Mouse (Mus musculus): ENCODE measurements around the gene Ccl9. TPM values are rescaled to one million over a fixed set of nuclear protein-coding genes. Genes with fewer than 3 reads are reported as not detected.
"Not testable (repeated sequence)": the region's sequence is repeated elsewhere in the genome, so short reads cannot be mapped to it uniquely, and the experiment has no call there.

Ccl9 gene
- total RNA-seq, 2 experiments from 2014 or later, result 22.5 to 23.6 TPM

DNA sequence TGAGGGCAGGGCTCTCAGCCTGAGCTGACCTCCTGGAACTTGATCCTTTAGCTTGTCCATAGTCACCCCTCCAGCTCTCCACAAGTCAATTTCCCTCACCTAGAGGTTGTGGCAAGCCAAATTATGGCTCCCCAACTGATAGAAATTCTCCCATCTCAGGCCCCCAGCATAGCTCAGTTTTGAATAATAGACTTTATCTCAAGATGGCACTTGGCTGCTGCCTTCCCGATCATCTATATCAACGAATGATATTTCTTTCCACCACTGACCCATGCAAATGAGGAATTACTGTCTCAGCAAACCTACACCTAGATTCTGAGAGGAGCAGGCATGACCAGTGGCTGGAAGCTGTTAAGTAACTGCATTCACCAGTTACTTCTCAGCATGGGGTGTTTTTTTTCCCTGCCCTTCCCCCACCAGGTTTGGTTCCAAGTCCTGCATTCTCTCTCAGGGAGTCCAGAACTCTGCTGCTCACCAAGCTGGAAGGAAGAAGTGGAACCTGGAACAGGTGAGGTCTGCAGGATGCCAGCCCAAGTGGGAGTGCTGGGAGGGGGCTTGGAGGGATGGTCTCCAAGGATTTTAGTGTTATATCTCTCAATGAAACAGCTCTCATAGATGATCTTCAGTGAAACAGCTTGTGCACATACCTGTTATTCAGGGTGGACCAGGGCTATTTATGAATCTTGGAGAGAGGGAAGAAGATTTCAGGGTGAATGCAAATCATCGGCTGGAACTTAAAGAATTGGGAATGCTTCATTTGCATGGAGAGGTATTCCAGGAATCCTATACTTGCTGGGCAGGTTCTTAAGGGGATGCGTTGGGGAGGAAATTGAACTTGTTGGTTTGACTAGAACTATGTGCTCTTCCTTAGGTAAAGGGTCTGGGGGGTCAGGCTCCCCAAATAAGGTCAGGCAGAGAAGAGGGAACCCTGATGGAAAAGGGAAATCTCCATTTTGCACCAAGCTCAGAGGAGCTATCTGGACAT is 3.5 kb upstream of the Ccl9 start:
- no peak for ATAC-seq (replicated peaks; ENCODE audit: low FRiP score, poor library complexity, severe bottlenecking)

- no peak for ATAC-seq (replicated peaks; ENCODE audit: low FRiP score, poor library complexity, severe bottlenecking)
Measured at GRCm38 (mm10) chr11:83580699-83581232, 2.3 kb upstream of the Ccl9 start.

DNA sequence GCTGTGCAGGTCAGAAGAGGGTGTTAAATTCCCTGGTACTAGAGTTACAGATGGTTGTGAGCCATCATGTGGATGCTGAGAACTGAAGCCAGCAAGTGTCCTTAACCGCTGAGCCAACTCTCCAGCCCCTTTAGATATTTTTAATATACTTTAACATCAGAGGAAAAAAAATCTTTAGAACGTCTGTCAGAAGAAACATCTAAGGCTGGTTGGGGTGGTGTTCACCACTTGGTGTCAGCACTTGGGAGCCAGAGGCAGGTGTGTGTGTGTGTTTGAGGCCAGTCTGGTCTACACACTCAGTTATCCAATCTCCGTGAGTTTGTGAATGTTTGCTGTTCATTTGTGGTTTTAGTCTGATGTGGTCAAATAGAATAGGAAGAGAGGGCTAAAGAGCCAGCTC is 563 bp upstream of the Ccl9 start:
- no peak for ATAC-seq (replicated peaks; ENCODE audit: low FRiP score, poor library complexity, severe bottlenecking)

DNA sequence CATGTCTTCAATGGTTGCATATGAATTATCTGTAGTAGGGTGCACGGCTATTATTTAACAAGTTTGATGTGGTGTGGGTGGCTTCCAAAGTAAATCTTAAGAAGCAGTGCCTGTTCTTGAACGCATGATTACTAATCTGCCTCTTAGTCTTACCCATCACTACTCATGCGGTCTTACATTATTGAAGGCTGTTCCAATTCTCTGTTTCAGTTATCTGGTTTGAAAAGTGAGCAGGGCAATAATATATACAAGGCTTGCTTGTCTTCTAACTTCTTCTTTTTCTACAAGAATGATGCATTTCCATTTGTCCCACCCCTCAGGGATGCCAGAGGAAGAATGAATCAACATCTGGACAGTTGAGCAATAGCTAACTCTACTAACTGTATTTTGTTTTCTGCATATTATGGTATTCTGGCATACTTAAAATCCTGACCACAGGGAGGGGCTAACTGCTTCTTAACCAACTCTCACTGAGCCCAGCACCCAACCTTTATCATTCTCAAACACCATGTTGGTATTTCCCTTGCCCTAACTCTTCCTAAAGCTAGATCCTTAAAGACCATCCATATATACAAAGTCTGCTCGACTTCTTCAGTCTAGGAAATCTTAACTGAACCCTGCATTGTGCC is 1.4 kb downstream of the Ccl9 start:
- no peak for ATAC-seq (replicated peaks; ENCODE audit: low FRiP score, poor library complexity, severe bottlenecking)

DNA sequence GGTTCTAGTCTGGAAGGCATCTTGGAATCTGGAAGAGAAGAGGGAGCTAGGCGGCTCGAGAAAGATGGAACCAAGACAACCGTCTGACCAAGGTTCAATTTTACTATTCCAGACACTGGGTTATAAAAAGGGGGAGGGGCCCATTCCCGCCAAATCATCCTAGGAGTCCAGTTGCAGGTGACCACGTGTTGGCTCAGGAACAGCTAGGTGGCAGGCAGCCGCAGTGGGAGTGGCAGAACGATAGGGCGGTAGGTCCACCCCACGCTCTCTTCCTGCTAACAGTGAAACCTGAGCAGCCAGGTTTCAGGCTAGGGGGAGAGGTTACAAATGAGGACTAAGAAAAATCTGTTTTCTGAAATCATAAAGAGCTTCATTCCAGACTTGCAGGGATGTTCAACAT is 5.6 kb downstream of the Ccl9 start:
- no peak for ATAC-seq (replicated peaks; ENCODE audit: low FRiP score, poor library complexity, severe bottlenecking)

DNA sequence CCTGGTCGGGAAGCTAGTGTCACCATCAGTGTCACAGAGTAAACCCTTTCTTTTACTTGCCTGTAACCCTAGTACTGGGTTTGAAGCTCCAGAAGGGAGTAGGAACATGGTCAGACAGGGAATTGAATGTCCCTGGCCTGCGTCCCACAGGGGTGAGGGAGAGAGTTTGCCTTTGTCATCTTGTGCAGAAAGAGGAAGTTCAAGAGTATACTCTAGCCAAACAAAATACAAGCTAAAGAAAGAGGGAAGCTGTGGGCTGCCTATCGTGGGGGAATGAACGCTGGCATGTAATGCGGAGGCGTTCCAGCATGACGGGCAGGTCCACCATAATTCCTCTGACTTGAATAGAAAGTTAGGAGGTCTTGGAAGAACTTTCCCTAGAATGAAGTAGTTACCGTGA is 6.2 kb downstream of the Ccl9 start:
- ATAC-seq (replicated peaks; ENCODE audit: low FRiP score, poor library complexity, severe bottlenecking), result no peak

DNA sequence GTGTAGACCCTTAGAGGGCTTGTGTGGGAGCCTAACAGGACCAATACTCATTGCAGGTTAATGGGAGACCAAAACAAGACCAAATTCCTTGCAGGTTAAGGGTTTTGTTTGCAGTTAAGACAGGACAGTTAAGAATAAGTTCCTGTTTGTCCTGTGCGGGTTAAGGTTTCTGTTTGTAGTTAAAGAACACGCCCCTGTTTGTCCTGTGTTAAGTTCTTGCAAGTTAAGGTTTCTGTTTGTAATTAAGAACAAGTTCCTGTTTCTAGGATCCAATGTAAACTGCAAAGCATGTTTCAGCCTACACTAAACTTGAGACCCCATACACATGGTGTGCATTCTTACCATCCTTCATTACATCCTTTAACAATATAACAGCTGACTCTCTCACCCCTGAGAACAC is 8.2 kb downstream of the Ccl9 start:
- ATAC-seq (replicated peaks; ENCODE audit: low FRiP score, poor library complexity, severe bottlenecking), result no peak

DNA sequence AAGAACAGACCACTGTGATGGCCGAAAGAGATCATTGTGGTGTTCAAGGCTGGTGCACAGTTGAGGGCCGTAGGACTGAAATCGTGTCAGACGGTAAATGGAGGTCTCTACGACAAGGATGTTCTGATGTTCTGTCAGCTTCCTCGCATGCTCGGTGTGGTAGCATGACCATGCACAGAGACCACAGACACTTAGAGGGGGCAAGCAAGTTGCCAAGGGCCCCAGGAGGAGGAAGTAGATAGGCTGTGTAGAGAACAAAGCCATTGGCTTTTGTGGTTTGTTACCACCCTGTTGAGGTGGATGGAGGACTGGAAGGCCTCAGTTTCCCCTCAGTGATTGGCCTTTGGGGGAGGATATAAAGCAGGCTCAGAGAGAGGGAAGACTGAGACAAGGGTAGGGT is 9.2 kb downstream of the Ccl9 start:
- no peak for ATAC-seq (replicated peaks; ENCODE audit: low FRiP score, poor library complexity, severe bottlenecking)

- no peak; the same call in 1 of the 2 replicates for ATAC-seq (replicated peaks; ENCODE audit: low FRiP score, poor library complexity, severe bottlenecking)
Measured at GRCm38 (mm10) chr11:83568786-83569185, 9.7 kb downstream of the Ccl9 start.

- no peak for ATAC-seq (replicated peaks; ENCODE audit: low FRiP score, poor library complexity, severe bottlenecking)
Measured at GRCm38 (mm10) chr11:83568061-83568460, 10.4 kb downstream of the Ccl9 start.

DNA sequence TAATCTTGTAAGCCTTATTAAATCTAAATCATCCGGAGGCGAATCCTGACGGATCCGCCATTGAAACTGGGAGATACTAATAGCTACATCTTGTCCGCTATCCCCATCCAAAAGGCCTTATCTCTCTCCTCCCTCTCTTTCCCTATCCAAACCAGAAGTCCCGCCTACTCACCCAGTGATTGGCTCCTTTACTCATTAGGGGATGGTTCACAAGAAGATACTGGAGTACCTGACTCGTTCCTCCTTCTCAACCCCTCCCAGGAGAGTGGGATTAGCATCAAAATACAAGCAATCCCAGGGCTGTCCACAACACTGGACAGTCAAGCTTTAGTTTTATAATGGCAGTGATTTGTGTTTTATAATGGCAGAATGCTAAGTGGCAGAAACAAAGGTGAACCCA is 11.1 kb downstream of the Ccl9 start:
- no peak for ATAC-seq (replicated peaks; ENCODE audit: low FRiP score, poor library complexity, severe bottlenecking)

DNA sequence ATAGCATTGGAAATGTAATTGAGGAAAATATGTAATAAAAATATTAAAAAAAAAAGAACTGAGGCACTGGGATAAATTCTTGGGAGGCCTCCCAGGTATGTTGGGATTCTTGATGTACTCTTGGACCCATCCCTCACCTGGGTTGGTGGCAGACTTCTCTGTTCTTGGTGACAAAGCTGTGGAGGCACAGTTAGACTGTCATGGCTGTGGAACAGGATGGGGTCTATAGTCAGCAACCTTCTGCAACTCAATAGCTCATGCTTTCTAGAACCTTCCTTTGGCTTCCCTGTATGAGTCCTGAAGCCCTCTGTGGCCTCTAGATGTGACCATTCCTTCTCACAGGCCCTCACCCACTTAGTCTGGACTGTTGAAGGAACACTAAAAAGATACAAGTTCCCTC is 11.8 kb downstream of the Ccl9 start:
- ATAC-seq (replicated peaks; ENCODE audit: low FRiP score, poor library complexity, severe bottlenecking), result no peak

GRCm38 (mm10) chr11:83563754-83564153 is 14.7 kb downstream of the Ccl9 start:
- ATAC-seq (replicated peaks; ENCODE audit: low FRiP score, poor library complexity, severe bottlenecking), result no peak

DNA sequence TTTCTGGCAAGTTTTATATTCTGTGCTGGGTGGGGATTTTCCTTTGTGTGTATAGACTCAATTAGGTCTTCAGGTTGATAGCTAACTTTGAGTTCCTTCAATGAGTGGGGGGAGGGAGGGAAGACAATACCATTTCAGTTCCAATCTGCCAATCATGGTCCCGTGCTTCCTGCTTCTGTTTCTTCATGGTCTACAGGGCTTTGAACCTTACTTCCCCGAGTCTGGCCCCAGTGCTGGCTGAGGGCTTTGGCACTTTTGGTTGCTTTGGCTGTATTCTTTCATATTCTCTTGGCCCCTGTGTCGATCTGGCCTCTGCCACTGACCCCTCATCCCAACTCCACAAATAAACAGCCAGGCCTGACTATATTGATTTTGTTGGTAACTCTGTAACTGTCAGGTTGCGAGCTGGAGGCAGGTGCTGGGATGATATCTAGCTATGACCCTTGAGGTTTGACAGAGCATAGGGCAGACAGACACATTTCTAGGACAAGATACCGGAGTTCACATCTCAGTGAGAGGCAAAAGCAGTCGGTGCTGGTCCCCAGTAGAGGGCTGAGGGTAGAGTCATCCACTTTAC is 16.0 kb downstream of the Ccl9 start:
- ATAC-seq (replicated peaks; ENCODE audit: low FRiP score, poor library complexity, severe bottlenecking), result no peak

GRCm38 (mm10) chr11:83560405-83560804 is 18.0 kb downstream of the Ccl9 start:
- no peak for ATAC-seq (replicated peaks; ENCODE audit: low FRiP score, poor library complexity, severe bottlenecking)

- no peak for ATAC-seq (replicated peaks; ENCODE audit: low FRiP score, poor library complexity, severe bottlenecking)
Measured at GRCm38 (mm10) chr11:83557074-83557473, 21.4 kb downstream of the Ccl9 start.

GRCm38 (mm10) chr11:83556085-83556781 is 22.2 kb downstream of the Ccl9 start:
- no peak; the same call in 1 of the 2 replicates for ATAC-seq (replicated peaks; ENCODE audit: low FRiP score, poor library complexity, severe bottlenecking)

DNA sequence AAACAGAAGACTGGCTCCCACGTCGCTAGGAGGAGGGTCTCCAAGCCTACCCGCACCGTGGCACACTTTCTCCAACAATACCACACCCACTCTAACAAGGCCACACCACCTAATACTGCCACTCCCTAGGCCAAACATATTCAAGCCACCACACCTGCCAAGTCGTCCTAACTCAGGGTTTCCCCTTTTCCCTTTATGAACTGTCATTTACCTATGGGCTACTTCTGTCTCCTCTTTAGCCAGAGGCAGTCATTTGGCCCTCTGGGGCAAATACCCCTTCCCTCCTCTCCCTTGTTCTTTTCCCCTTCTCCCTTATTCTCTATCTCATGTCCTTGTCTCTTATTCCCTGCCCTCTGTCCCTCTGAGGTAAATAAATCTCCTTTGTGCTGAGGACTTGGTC is 26.8 kb downstream of the Ccl9 start:
- ATAC-seq (replicated peaks; ENCODE audit: low FRiP score, poor library complexity, severe bottlenecking), result no peak

GRCm38 (mm10) chr11:83551037-83551436 is 27.4 kb downstream of the Ccl9 start:
- ATAC-seq (replicated peaks; ENCODE audit: low FRiP score, poor library complexity, severe bottlenecking), result not testable (repeated sequence)

DNA sequence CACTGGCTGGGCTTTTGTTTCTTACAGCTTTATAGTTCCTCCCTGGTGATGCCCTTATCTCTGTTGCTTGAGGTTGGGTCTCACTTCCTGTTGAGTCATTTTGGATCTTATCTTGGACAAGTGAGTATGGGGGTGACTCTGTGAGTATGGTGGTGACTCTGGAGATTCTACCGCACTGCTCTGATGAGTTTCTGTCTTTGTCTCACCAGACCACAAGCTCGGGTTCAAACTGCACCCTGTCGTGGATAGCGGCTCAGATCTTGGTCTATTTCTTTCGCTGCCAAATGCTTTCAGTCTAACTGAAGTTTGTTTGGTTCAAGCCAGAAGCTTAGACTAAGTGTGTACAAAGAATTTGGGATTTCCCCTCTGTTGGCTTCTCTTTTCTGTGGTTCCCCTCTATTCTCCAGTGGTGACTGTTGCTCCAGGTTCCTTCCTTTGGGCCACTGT is 28.2 kb downstream of the Ccl9 start:
- ATAC-seq (replicated peaks; ENCODE audit: low FRiP score, poor library complexity, severe bottlenecking), result no peak
